Mouse (Mus musculus) liver, adult 2 months (tissue): Measurements from ENCODE around the gene Gins1.

ENCODE experiments used
- CTCF ChIP-seq: fragments of 200-500 bp; IDR thresholded peaks from 2 replicates; pipeline ENCODE4 v1.5.1; 2011; ENCODE audit warnings: low read depth, low read length, control low read depth
- POLR2A ChIP-seq: fragments of 200-500 bp; IDR thresholded peaks from 2 replicates; pipeline ENCODE4 v1.6.1; 2011; ENCODE audit warnings: low read length, control low read depth; ENCODE audit not compliant: insufficient read depth; ENCODE audit errors: extremely low read depth

DNA sequence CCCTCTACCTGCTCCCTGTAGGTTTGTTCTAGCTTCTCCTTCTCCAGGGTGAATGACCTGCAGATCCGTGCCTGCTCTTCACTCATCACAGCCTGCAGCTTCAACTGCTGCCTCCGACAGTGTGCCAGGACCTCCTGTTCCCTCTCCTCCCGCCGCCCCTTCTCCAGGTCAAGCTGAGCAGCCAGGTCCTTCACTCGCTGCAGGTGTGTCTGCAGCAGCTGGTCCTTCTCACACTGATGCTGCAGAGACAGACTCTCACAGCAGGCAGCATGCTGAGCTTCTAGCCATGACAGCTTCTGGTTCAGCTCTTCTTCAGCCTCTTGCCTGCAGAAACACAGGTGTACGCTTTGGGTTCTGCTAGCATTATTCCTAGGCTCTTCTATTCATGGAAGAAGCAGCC, 44.9 kb downstream of the Gins1 start:
- TF ChIP-seq CTCF (no peak), POLR2A (no peak)
